Mouse (Mus musculus) gastrocnemius, adult 2 months (tissue): ENCODE results near the gene Mall. TPM values are rescaled to one million over a fixed set of nuclear protein-coding genes. Genes with fewer than 3 reads are reported as not detected.
A peak's percentile ranks its signal among the peaks of the same experiment; 100 is the strongest.

Source experiments
- DNase-seq: peaks from one replicate; pipeline ENCODE4 v3.0.0; 2022
- H3K27ac ChIP-seq: fragments of 200-600 bp; 2 replicates; pipeline ENCODE4 v1.8.1; 2022; ENCODE audit warnings: mild to moderate bottlenecking
- H3K4me3 ChIP-seq: fragments of 200-600 bp; 2 replicates; pipeline ENCODE4 v1.8.1; 2022; ENCODE audit warnings: mild to moderate bottlenecking, moderate library complexity
- CTCF ChIP-seq: fragments of 200-600 bp; IDR thresholded peaks from 2 replicates; pipeline ENCODE4 v1.8.1; 2022; ENCODE audit warnings: antibody characterized with exemption, mild to moderate bottlenecking, moderate library complexity
- intact Hi-C: fragments of 180-260 bp; cut with DNase I; formaldehyde crosslinking; loops from one replicate; pipeline ENCODE4 v1.15.1; 2025
- total RNA-seq, 2 experiments: library from RNA; stranded (reverse); gene quantifications; 2 replicates each; pipeline ENCODE4 v1.2.3; 2021

Gene Mall
- total RNA-seq, 2 experiments from 2014 or later = 1.6 to 3.8 TPM

DNA sequence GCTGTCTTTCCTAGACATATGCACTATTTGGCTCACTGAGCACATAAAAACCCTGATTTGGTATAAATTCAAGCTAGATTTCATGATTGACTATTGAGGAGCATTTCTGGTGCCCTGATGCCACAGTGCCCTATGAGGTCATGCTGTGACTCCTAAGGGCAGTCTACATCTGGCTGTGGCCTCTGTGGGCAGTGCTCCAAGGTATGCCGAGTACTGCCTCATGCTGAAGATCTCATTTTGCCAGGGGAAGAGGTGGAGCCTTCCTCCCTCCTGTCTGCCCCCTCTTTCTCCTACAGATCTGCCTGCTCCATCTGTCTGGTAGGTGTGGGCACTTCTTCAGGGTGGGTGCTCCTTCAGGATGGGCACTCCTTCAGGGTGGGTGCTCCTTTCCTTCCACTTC is 19.6 kb upstream of the Mall start:
- TF ChIP-seq CTCF = no peak
- Histone ChIP-seq H3K4me3 (no peak overlapping the region), H3K27ac (no peak overlapping the region)
- intact Hi-C loops = no loop called here
- no peak for DNase-seq

DNA sequence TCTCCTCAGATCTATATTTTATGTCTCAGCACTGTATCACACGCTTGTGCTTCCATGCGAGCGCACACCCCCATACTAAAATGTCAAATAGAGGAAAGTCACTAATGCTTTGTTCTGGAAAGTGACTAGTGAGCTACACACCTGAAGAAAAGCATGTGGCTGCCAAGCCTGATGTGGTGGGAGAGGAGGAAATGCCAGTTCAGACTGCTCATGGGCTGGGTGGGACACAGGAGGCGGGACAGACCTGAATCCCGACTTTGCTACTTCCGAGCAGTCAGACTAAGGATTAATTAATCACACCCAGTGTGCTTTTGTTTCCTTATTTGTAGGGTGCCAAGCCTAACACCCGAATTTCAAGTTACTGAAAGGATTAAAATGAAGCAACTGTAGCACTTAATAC is 18.6 kb upstream of the Mall start:
- intact Hi-C loops = no loop called here
- Histone ChIP-seq H3K4me3 (no peak overlapping the region), H3K27ac (no peak overlapping the region)
- TF ChIP-seq CTCF = no peak
- no peak for DNase-seq

- H3K4me3 ChIP-seq = no peak overlapping the region
- TF ChIP-seq CTCF = no peak
- intact Hi-C loops = no loop called here
- DNase-seq = no peak
- no peak overlapping the region for H3K27ac ChIP-seq
Measured at GRCm38 (mm10) chr2:127742637-127743036, 12.9 kb upstream of the Mall start.

DNA sequence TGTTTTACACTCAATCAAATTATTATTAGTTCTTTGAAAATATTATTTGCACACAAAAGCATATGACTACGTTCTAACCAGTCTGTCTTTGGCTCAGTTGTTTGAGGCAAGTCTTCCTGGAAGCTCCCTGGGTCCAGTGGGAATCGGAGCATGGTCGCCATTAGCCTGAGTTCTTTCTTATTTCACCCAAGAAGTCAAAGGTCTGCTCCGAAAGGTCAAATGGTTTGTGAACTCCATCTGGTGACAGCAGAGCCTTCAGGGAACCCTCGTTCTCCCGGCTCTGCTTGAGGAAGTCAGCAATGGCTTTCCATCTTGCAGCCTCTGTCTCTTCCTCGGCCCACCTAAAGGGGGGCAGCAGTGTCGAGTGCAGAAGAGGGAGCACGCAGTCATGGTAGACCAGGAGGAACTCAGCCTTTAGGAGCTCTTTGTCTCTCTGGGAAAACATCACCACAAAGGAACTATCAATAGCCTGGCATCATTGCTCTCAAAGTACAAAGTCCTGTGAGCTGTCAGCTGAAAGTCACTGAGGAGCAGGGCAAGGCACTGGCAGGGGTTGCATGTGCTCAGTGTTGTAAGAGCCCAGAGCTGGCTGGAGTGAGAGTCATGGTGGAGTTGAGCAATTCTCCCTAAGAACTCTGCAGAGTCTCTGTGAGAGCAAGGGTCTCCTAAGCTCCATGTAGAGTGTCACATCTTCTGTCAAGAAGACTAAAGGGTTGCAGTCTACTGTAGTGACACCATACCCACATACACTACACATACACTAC is 11.2 kb upstream of the Mall start:
- Histone ChIP-seq H3K4me3 (no peak overlapping the region), H3K27ac (no peak overlapping the region)
- intact Hi-C loops = no loop called here
- TF ChIP-seq CTCF = no peak
- DNase-seq = no peak

DNA sequence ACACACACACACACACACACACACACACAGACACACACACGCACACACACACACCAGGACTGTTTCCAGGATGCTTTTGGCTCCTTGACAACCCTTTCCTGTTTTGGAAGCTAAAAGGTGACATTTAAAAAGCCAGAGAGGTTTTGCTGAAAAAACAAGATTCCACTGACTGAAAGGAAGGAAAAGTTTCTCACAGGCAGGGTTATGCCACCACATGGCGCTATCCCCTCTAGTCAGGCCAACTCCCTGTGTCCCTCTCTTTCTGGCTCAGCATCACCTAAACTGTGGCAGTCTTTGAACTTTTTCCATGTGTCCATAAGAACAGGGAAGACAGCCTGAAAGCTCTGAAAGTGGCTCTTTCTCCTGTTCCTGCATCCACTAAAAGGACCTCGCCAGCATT is 8.2 kb upstream of the Mall start:
- intact Hi-C loops = no loop called here
- TF ChIP-seq CTCF = no peak
- Histone ChIP-seq H3K27ac (no peak overlapping the region), H3K4me3 (no peak overlapping the region)
- DNase-seq = no peak

- Histone ChIP-seq H3K27ac (peak overlapping the region; percentile 49), H3K4me3 (no peak overlapping the region)
- intact Hi-C loops = no loop called here
- no peak for DNase-seq
- no peak for TF ChIP-seq CTCF
Measured at GRCm38 (mm10) chr2:127736631-127737209, 7.0 kb upstream of the Mall start.

GRCm38 (mm10) chr2:127735512-127736145 is 5.9 kb upstream of the Mall start:
- Histone ChIP-seq H3K4me3 (no peak overlapping the region), H3K27ac (no peak overlapping the region)
- intact Hi-C loops = no loop called here
- TF ChIP-seq CTCF = no peak
- no peak for DNase-seq

GRCm38 (mm10) chr2:127734889-127735288 is 5.2 kb upstream of the Mall start:
- no peak overlapping the region for H3K27ac ChIP-seq
- DNase-seq = no peak
- no peak for TF ChIP-seq CTCF
- intact Hi-C loops = no loop called here
- no peak overlapping the region for H3K4me3 ChIP-seq

DNA sequence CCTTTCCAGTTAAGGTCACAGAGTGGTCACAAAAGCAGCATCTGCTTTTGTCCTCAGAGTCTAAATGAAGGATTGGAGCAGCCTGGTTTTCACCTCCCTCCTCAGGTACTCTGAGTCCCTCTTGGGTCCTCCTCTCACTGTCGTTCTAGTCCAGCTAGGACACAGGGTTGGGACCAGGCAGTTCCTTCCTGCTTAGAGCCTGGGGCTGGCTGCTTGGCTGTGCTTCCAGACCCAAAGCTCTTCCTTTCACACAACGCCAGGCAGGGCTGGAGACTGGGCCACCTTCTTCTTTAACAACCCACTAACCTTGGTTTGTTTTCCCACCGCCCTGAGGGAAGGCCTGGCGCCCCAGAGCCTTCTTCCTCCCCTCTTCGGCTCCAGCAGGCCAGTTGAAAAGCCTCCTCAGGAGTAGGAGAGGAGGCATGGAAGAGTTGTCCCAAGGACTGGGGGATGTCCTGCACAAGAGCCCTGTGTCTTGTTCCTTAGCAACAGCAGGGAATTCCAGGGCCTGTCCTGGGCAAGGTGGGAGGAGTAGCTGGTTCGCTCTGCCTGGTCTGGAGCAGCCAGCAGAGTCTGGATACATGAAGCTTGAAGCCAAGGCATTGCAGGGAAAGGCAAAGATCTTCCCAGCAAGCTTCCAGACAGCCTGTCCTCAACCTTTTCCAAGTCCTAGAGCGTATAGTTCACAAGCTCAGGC is 717 bp upstream of the Mall start:
- intact Hi-C loops = no loop called here
- peak overlapping the region; percentile 80 for H3K27ac ChIP-seq
- DNase-seq = no peak
- no peak for TF ChIP-seq CTCF
- H3K4me3 ChIP-seq = peak overlapping the region; percentile 72

DNA sequence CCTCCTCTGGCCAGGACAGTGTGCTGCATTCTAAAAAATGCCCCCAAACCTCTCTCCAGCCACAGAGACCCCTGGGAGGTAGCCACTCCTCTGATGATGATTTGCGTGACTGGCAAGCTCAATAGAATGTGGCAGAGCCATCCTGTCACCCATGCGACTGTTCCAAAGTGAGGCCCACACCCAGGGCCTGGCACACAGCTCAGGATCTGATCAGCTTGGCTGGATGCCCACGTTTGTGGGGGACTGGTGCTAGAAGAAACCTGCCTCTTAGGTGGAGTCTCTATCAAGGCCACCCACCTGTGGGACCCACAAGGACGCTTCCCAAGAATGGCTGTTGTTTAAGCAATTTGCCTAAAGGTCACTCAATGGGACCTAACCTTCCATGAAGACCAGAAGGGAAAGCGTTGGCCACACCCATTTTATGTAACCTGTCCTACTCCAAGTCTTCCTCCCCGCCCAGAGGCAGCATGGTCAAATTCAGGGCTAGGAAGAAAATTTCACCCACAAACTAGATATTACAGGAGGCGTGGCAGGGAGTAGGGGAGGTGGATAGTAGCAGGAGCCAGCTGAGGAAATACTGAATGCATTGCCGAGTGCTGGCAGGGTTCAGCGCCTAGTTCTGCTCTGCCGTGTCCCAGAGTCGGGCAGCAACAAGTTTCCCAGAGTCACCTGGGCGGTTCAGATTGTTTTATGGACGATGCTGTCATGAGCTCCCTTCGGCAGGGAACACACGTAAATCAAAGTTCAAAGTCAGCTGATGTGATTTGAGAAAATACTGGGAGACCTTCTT is 876 bp downstream of the Mall start:
- H3K4me3 ChIP-seq = peak overlapping the region; percentile 72
- H3K27ac ChIP-seq = peak overlapping the region; percentile 80
- DNase-seq = peak; percentile 35
- intact Hi-C loops = no loop called here
- TF ChIP-seq CTCF = no peak

GRCm38 (mm10) chr2:127728146-127728545 is 1.6 kb downstream of the Mall start:
- Histone ChIP-seq H3K4me3 (peak overlapping the region; percentile 72), H3K27ac (peak overlapping the region; percentile 80)
- intact Hi-C loops = no loop called here
- DNase-seq = no peak
- TF ChIP-seq CTCF = no peak

DNA sequence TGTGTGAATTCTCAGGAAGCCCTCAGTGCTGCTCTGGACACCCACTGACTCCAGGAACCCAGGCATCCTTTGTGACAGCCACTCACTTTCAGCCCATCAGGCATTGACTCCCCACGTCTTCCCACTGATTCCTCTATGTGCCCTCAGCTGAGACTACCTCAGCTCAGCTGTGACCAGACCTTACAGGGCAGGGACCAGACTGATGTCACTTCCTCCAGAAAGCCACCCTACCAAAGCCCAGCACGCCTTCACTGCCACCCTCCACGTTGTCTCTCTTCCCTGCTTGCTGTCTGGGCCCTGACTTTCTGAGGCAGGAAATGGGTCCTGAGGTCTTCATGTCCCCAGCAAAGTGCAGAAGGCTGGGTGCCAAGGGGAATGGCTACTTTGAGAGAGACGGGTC is 6.5 kb downstream of the Mall start:
- H3K4me3 ChIP-seq = no peak overlapping the region
- peak overlapping the region; percentile 73 for H3K27ac ChIP-seq
- intact Hi-C loops = no loop called here
- TF ChIP-seq CTCF = no peak
- DNase-seq = peak; percentile 6
